Mouse (Mus musculus) embryonic fibroblast, embryonic 13.5 days (primary cell): ENCODE measurements around the gene Sun5.

Experiments
- CTCF ChIP-seq: IDR thresholded peaks from 2 replicates; pipeline ENCODE4 v1.5.1; 2011; ENCODE audit warnings: mild to moderate bottlenecking, control low read depth, low read length, moderate library complexity, borderline replicate concordance; ENCODE audit not compliant: insufficient read depth
- POLR2A ChIP-seq: IDR thresholded peaks from 2 replicates; pipeline ENCODE4 v1.6.1; 2011; ENCODE audit warnings: low read depth, mild to moderate bottlenecking, control low read depth, low read length, moderate library complexity

DNA sequence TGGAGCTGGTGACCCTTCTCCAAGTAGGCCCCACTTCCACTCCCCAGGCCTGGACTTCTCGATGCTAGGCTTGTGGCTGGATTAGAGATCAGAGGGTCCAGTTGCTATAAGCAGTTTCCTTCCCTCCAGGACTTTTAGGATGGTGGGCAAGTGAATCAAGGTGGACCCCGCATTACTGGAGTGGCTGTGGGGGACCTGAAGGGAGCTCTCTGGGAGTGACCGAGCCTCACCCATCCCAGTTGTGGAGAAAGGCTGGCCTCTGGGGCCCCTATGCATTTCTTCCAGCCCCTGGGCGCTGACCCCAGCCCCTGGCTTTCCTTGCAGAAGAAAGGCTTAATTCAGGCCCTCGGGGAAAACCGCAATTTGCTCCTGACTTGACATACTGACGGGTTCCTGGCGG lies 47.0 kb upstream of the Sun5 start, which contains the start of gene Bpifb3:
- TF ChIP-seq CTCF (no peak), POLR2A (no peak)
